Mouse (Mus musculus) bone marrow macrophage, adult 2 months (primary cell): ENCODE measurements around the gene Trp53rka. TPM values are rescaled to one million over a fixed set of nuclear protein-coding genes. Genes with fewer than 3 reads are reported as not detected.
"Not testable (repeated sequence)": the region's sequence is repeated elsewhere in the genome, so short reads cannot be mapped to it uniquely, and the experiment has no call there.

Experiments used
- H3K27ac ChIP-seq: 2 replicates; pipeline ENCODE4 v1.5.1; 2012; ENCODE audit warnings: low read depth, low read length; ENCODE audit not compliant: insufficient read depth
- H3K4me1 ChIP-seq: 2 replicates; pipeline ENCODE4 v1.6.1; 2012; ENCODE audit warnings: low read length; ENCODE audit not compliant: control insufficient read depth, insufficient read depth
- H3K4me3 ChIP-seq: 2 replicates; pipeline ENCODE4 v1.5.1; 2012; ENCODE audit warnings: mild to moderate bottlenecking, low read length, moderate library complexity; ENCODE audit not compliant: insufficient read depth
- CTCF ChIP-seq: IDR thresholded peaks from 2 replicates; pipeline ENCODE4 v1.5.1; 2012; ENCODE audit warnings: low read depth, mild to moderate bottlenecking, low read length, moderate library complexity
- POLR2A ChIP-seq: IDR thresholded peaks from 2 replicates; pipeline ENCODE4 v1.6.1; 2012; ENCODE audit warnings: mild to moderate bottlenecking, low read depth, low read length, borderline replicate concordance
- polyA plus RNA-seq: library from polyadenylated mRNA; stranded (reverse); fragments of >200 nt; gene quantifications from 2 replicates; pipeline ENCODE4 v1.2.4, GENCODE M21; 2012; ENCODE audit not compliant: missing spikeins, insufficient read depth, insufficient read length

The Trp53rka gene
- polyA plus RNA-seq = 8.9 and 11.2 TPM in 2 replicates

GRCm38 (mm10) chr2:165492648-165493553 is at the start of gene Trp53rka:
TSS of gene Trp53rka (minus strand) at chr2:165493324.
- Histone ChIP-seq H3K4me1 (peaks cover 3% of the 10 kb centered on the region), H3K4me3 (peak within 1 kb of the TSS; percentile 99), H3K27ac (peak within 1 kb of the TSS; percentile 58)
- TF ChIP-seq POLR2A (no peak), CTCF (no peak)

GRCm38 (mm10) chr2:165540975-165541374 is 47.9 kb upstream of the Trp53rka start:
- TF ChIP-seq POLR2A = no peak
- Histone ChIP-seq H3K4me3 (no peak overlapping the region), H3K4me1 (no peaks in the 10 kb centered on the region), H3K27ac (no peak overlapping the region)

- Histone ChIP-seq H3K4me1 (no peaks in the 10 kb centered on the region), H3K4me3 (no peak overlapping the region), H3K27ac (no peak overlapping the region)
- TF ChIP-seq POLR2A = no peak
- TF ChIP-seq CTCF = no peak
These were observed 40.7 kb upstream of the Trp53rka start for GRCm38 (mm10) chr2:165533789-165534188.

GRCm38 (mm10) chr2:165529106-165529505 is 36.0 kb upstream of the Trp53rka start:
- H3K27ac ChIP-seq = no peak overlapping the region
- TF ChIP-seq POLR2A (no peak), CTCF (peak; percentile 96)
- no peaks in the 10 kb centered on the region for H3K4me1 ChIP-seq
- H3K4me3 ChIP-seq = no peak overlapping the region

- Histone ChIP-seq H3K4me1 (no peaks in the 10 kb centered on the region), H3K4me3 (no peak overlapping the region), H3K27ac (no peak overlapping the region)
- no peak for TF ChIP-seq POLR2A
- no peak for TF ChIP-seq CTCF
These were observed 32.5 kb upstream of the Trp53rka start for GRCm38 (mm10) chr2:165525609-165526008.

- no peaks in the 10 kb centered on the region for H3K4me1 ChIP-seq
- no peak overlapping the region for H3K27ac ChIP-seq
- no peak overlapping the region for H3K4me3 ChIP-seq
- TF ChIP-seq CTCF (no peak), POLR2A (no peak)
These were observed 22.1 kb upstream of the Trp53rka start for GRCm38 (mm10) chr2:165515178-165515728.

- no peak overlapping the region for H3K27ac ChIP-seq
- TF ChIP-seq CTCF (no peak), POLR2A (no peak)
- no peaks in the 10 kb centered on the region for H3K4me1 ChIP-seq
- no peak overlapping the region for H3K4me3 ChIP-seq
These were observed 19.9 kb upstream of the Trp53rka start for GRCm38 (mm10) chr2:165512870-165513600.

GRCm38 (mm10) chr2:165512426-165512825 is 19.3 kb upstream of the Trp53rka start:
- H3K4me1 ChIP-seq = no peaks in the 10 kb centered on the region
- TF ChIP-seq CTCF = no peak
- TF ChIP-seq POLR2A = no peak
- no peak overlapping the region for H3K4me3 ChIP-seq
- H3K27ac ChIP-seq = no peak overlapping the region

GRCm38 (mm10) chr2:165511530-165511929 is 18.4 kb upstream of the Trp53rka start:
- H3K4me3 ChIP-seq, H3K4me1 ChIP-seq, H3K27ac ChIP-seq: not testable (repeated sequence)

GRCm38 (mm10) chr2:165510914-165511458 is 17.9 kb upstream of the Trp53rka start:
- not testable (repeated sequence) for H3K4me1 ChIP-seq, H3K27ac ChIP-seq, H3K4me3 ChIP-seq
